Comparison of ENCODE assay signal across 13 mouse cellular contexts in the genomic region with DNA sequence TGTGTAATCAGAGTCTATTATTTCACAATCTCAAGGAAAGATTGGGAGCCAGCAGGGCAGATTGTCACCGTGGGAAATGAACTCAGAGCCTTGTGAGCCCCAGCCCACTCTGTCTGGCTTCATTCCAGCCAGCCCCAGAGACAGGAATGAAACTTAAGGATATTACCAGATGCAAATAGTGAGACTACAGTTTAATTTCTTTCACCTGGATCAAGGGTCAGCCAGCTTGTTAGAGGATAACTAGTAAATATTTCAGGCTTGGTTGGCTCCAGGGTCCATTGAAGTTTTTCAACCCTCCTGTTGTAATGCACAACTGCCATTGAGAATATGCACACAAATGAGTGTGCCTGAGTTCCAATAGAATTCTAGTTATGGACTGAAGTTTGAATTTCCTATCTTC.
"Had no signal": no experiment of that assay in that cellular context is flagged by ENCODE, and none has a peak within 500 bp of the region (broad histone marks: within the 10 kb centered on the region; RNA-seq: fewer than 3 reads in every experiment).

No protein-coding gene starts in this region.

- H3K4me3 ChIP-seq: left cerebral cortex, adult 2 months; limb, embryonic 15.5 days; liver, embryonic 12.5 days; midbrain, embryonic 10.5 days; midbrain, embryonic 15.5 days; neural tube, embryonic 12.5 days had no signal

- H3K36me3 ChIP-seq: liver, embryonic 12.5 days; midbrain, embryonic 15.5 days; neural tube, embryonic 12.5 days had no signal

- H3K4me1 ChIP-seq: liver, embryonic 12.5 days; midbrain, embryonic 10.5 days; midbrain, embryonic 15.5 days; neural tube, embryonic 12.5 days had no signal

- DNase-seq: lung, embryonic 14.5 days; lung, postnatal 10 days; lung, postnatal 4 days; retina, postnatal 1 day; right cerebral cortex, postnatal 4 days; spleen, adult 18-20 months; thymus, postnatal 36 days had no signal

- ATAC-seq: liver, embryonic 12.5 days; midbrain, embryonic 15.5 days had no signal

- H3K4me2 ChIP-seq: limb, embryonic 15.5 days; liver, embryonic 12.5 days; lung, embryonic 14.5 days; midbrain, embryonic 15.5 days; neural tube, embryonic 12.5 days had no signal

- H3K9me3 ChIP-seq: limb, embryonic 15.5 days; liver, embryonic 12.5 days; midbrain, embryonic 10.5 days; midbrain, embryonic 15.5 days; neural tube, embryonic 12.5 days had no signal

- H3K9ac ChIP-seq: limb, embryonic 15.5 days; liver, embryonic 12.5 days; lung, embryonic 14.5 days; midbrain, embryonic 15.5 days; neural tube, embryonic 12.5 days had no signal

- H3K27me3 ChIP-seq: limb, embryonic 15.5 days; liver, embryonic 12.5 days; midbrain, embryonic 15.5 days; neural tube, embryonic 12.5 days had no signal

- H3K27ac ChIP-seq: left cerebral cortex, adult 2 months; limb, embryonic 15.5 days; liver, embryonic 12.5 days; midbrain, embryonic 10.5 days; midbrain, embryonic 15.5 days; neural tube, embryonic 12.5 days had no signal
